Mouse (Mus musculus): ENCODE measurements around the gene Cys1.

Cys1 gene

GRCm38 (mm10) chr12:24681286-24682023 is at the start of gene Cys1:
Cys1 (minus strand) TSS chr12:24681813.
- in situ Hi-C loops (cut with MboI; ENCODE audit: low pct_unique_long_range_greater_than_20kb in 1 of 2, low sequenced_read_pairs in 2 of 2, unreplicated experiment in 1 of 2), result no loop called here

GRCm38 (mm10) chr12:24724369-24724768 is 42.8 kb upstream of the Cys1 start:
- in situ Hi-C loops (cut with MboI; ENCODE audit: low pct_unique_long_range_greater_than_20kb in 1 of 2, low sequenced_read_pairs in 2 of 2, unreplicated experiment in 1 of 2), result loop anchor here in 1 of 2 experiments (5.0 kb wide), 1 partner anchor 228 kb away; no protein-coding TSS in a partner anchor

DNA sequence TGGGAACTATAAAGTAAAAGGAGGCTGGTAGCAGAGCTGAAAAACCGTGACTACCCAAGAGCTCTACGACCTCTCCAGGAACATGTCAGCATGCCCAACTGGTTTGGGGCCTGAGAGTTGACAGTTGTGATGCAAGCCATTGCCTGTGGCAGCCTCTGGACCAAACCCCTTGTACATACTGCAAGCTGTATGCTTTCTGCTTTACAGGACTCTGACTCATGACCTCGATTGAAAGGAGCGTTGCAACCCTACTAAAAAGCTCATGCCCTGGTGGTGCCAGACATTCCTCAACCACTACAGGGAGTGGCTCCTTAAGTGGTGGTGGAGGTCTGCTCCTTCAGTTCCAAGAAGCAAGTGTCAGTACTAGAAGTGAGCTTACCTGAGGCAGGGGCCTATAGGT is 42.2 kb upstream of the Cys1 start:
- in situ Hi-C loops (cut with MboI; ENCODE audit: low pct_unique_long_range_greater_than_20kb in 1 of 2, low sequenced_read_pairs in 2 of 2, unreplicated experiment in 1 of 2), result loop anchor here in 1 of 2 experiments (5.0 kb wide), 1 partner anchor 228 kb away; no protein-coding TSS in a partner anchor

- in situ Hi-C loops (cut with MboI; ENCODE audit: low pct_unique_long_range_greater_than_20kb in 1 of 2, low sequenced_read_pairs in 2 of 2, unreplicated experiment in 1 of 2), result loop anchor here in 1 of 2 experiments (5.0 kb wide), 1 partner anchor 229 kb away; no protein-coding TSS in a partner anchor
Observed at GRCm38 (mm10) chr12:24723434-24723833, 41.8 kb upstream of the Cys1 start.

DNA sequence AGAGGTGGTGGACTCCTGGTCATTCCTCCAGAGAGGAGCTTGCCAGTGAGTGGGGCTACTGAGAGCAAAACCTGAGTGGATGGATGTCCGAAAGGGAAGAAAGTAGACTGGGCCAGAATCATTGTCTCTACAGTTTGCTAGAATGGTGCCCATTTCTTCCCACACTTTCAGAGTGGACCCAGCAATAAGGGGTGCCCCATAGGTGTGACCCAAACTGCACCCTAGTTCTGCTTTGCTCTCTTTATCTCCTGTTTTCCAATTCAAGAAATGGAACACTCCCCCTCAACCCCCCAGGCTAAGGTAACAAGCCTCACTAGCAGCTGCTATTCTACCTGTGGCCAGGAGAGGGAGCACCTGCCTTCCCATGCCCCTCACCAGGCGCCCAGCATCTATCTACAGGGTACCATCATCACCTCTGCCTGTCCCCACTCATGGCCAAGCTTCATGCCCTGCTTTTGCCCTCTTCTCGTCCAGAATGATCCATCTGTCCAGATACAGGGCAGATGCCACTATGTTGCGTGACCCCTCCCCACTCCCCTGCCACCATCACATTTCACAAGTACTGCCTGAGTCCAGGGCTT is 35.2 kb upstream of the Cys1 start:
- in situ Hi-C loops (cut with MboI; ENCODE audit: low pct_unique_long_range_greater_than_20kb in 1 of 2, low sequenced_read_pairs in 2 of 2, unreplicated experiment in 1 of 2), result loop anchor here in 1 of 2 experiments (5.0 to 10.0 kb wide), 2 partner anchors 118 to 235 kb away; partner anchors contain the start of gene Mboat2

DNA sequence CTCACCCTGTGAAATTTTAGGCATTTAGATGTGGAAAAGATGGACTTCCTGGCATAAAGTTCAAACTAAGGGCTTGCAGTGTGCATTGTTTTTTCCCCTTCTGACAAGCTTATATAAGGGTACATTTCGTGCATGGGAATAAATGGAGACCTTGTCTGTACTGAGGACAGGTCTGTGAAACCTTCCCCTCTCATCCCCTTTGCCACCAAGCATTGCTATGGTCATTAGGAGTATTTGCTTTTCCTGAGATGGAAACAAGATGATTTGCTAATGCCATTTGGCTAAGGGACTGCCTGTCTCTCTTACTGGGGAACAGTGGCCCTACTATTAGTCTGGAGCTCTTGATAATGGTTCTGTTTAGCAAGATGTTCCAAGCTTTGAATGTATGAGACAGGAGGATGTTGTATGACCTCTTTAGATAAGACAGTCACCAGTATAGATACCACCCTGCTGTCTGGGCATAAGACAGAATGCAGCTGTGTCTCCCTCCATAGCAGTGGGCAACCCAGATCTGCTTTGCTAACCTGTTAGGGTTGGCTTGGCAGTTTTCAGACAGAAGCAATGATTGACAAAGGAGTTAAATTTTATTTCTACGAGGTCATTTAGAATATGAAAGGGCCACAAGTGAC is 33.8 kb upstream of the Cys1 start:
- in situ Hi-C loops (cut with MboI; ENCODE audit: low pct_unique_long_range_greater_than_20kb in 1 of 2, low sequenced_read_pairs in 2 of 2, unreplicated experiment in 1 of 2), result loop anchor here in 1 of 2 experiments (5.0 to 10.0 kb wide), 2 partner anchors 119 to 237 kb away; partner anchors contain the start of gene Mboat2

- in situ Hi-C loops (cut with MboI; ENCODE audit: low pct_unique_long_range_greater_than_20kb in 1 of 2, low sequenced_read_pairs in 2 of 2, unreplicated experiment in 1 of 2), result loop anchor here in 1 of 2 experiments (5.0 to 10.0 kb wide), 2 partner anchors 120 to 238 kb away; partner anchors contain the start of gene Mboat2
Observed at GRCm38 (mm10) chr12:24714579-24715255, 33.1 kb upstream of the Cys1 start.

GRCm38 (mm10) chr12:24712396-24712795 is 30.8 kb upstream of the Cys1 start:
- in situ Hi-C loops (cut with MboI; ENCODE audit: low pct_unique_long_range_greater_than_20kb in 1 of 2, low sequenced_read_pairs in 2 of 2, unreplicated experiment in 1 of 2), result loop anchor here in 1 of 2 experiments (10.0 kb wide), 1 partner anchor 122 kb away; the partner anchor contains the start of gene Mboat2

DNA sequence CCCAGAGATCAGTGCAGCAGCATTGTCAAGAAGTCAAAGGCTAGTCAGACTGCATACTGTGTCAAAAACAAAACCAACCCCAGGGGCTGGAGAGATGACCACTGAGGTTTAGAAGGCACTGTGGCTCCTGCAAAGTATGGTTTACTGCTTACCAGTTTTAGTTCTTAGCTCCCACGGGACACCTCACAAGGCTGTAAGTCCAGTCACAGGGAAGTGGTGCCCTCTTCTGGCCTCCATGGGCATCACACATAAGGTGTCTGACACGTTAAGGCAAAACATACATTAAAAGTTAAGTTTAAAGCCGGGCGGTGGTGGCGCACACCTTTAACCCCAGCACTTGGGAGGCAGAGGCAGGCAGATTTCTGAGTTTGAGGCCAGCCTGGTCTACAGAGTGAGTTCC is 29.1 kb upstream of the Cys1 start:
- in situ Hi-C loops (cut with MboI; ENCODE audit: low pct_unique_long_range_greater_than_20kb in 1 of 2, low sequenced_read_pairs in 2 of 2, unreplicated experiment in 1 of 2), result loop anchor here in 1 of 2 experiments (10.0 kb wide), 1 partner anchor 124 kb away; the partner anchor contains the start of gene Mboat2

DNA sequence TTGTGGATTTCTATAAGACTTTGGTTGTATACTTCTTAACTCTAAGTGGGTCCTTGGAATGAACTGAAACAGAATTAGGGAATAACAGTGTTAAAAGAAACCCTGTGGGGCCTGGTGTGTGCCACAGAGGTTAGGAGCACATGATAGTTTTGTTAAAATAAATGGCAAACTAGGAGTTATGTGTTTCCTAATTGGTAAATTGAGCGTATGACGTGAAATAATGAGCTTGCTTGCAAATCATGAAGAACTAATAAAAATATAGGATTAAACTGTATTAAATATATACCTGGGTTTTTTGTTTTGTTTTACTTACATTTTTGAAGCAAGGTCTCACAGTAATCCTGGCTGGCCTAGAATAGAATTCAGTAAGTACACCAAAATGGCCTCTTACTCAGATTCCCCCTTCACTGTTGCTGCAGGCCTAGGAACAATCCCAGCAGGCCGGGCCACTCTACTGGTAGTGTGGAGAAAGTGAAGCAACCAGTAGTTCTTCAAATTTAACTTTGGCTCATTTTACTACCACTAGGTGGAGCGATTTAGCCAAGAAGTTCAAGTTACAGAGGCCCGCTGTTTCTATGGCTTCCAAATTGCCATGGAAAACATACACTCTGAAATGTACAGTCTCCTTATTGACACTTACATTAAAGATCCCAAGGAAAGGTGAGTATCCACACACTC is 28.4 kb upstream of the Cys1 start:
- in situ Hi-C loops (cut with MboI; ENCODE audit: low pct_unique_long_range_greater_than_20kb in 1 of 2, low sequenced_read_pairs in 2 of 2, unreplicated experiment in 1 of 2), result loop anchor here in 1 of 2 experiments (10.0 kb wide), 1 partner anchor 125 kb away; the partner anchor contains the start of gene Mboat2

DNA sequence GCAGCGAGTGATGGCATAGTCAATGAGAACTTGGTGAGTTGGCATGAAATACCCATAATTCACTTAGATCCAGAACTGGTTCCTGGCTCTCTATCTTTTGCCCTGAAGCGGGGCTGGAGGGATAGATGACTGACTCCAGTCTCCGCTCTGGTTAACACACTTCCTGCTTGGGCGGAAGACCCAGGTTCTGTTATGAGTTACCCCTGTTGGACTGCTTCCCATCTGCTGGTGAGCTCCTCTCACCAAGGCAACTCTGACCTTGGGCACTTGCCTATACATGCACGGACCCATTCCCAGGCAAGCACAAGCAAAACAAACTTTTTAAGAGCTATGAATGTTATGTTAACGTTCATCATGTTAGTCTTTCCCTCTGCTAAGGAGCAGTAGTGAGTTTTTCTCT is 27.8 kb upstream of the Cys1 start:
- in situ Hi-C loops (cut with MboI; ENCODE audit: low pct_unique_long_range_greater_than_20kb in 1 of 2, low sequenced_read_pairs in 2 of 2, unreplicated experiment in 1 of 2), result no loop called here

DNA sequence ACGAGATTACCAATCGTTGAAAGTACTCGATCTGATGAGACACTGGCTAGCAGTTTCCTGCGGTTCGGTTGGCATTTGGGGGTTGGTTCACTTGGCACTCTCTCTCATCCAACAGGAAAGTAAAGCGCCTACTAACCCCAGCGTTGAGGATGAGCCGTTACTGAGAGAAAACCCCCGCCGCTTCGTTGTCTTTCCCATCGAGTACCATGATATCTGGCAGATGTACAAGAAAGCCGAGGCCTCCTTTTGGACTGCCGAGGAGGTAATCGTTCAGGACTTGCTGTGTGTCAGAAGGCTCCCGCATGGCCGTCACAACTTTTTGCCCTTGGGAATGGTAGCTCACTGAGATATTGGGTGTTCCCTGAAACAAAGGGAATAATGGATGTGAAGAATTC is 27.2 kb upstream of the Cys1 start:
- in situ Hi-C loops (cut with MboI; ENCODE audit: low pct_unique_long_range_greater_than_20kb in 1 of 2, low sequenced_read_pairs in 2 of 2, unreplicated experiment in 1 of 2), result no loop called here

GRCm38 (mm10) chr12:24707954-24708823 is 26.6 kb upstream of the Cys1 start, which contains the start of gene Rrm2:
Rrm2 (plus strand) TSS chr12:24708241.
- in situ Hi-C loops (cut with MboI; ENCODE audit: low pct_unique_long_range_greater_than_20kb in 1 of 2, low sequenced_read_pairs in 2 of 2, unreplicated experiment in 1 of 2), result no loop called here

DNA sequence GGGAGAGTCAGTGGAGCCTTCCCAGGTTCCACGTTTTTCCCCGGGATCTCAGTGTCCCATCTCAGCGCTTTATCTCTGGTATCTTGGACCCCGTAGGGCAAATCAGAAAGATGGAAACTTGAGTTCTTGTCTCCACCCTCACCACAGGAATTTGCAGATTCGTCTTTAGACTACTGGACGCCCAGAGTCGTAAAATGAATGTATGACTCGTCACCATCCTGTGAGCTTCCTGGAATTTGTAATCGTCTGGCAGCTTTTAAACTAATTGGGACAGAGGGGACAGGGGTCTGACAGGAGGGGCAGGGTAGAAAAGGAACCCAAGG is 25.8 kb upstream of the Cys1 start:
- in situ Hi-C loops (cut with MboI; ENCODE audit: low pct_unique_long_range_greater_than_20kb in 1 of 2, low sequenced_read_pairs in 2 of 2, unreplicated experiment in 1 of 2), result no loop called here

- in situ Hi-C loops (cut with MboI; ENCODE audit: low pct_unique_long_range_greater_than_20kb in 1 of 2, low sequenced_read_pairs in 2 of 2, unreplicated experiment in 1 of 2), result no loop called here
Observed at GRCm38 (mm10) chr12:24706764-24707479, 25.3 kb upstream of the Cys1 start.

DNA sequence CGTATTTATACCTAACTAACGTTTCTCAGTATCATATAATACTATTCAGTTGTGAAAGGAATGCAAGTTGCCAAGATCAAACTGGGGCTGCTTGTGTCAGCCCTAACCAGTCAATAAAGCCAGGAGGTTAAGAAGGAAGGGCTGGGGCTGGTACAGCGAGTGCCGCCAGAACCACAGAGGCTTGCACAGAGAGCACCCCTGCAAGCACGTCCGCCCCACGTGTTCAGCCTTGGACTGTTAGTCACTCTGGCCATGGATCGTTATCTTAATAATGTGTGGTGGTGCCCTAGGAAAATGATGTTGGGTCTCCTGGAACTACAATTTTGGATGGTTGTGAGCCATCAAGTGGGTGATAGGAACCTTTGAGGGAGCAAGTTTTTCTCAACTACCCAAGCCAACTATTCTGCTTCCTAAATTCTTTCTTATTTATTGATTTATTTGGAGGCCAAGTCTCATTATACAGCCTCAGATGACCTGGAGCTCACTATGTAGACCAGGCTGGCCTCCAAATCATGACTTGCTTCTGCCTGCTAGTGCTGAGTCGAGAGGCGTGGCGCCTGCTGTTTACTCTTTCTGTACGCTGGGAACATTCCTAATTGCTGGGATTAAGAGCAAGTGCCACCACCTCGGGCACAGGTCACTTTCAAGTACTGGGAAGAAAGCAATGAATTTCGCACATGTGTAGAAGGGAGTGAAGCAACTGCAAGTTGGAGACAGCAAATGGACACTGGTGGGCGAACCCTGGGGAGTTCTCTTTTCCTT is 24.1 kb upstream of the Cys1 start:
- in situ Hi-C loops (cut with MboI; ENCODE audit: low pct_unique_long_range_greater_than_20kb in 1 of 2, low sequenced_read_pairs in 2 of 2, unreplicated experiment in 1 of 2), result no loop called here

Data from mouse embryonic stem cell (cell line).